Mouse (Mus musculus): ENCODE data around the gene Prss45.
"Not testable (repeated sequence)": the region's sequence is repeated elsewhere in the genome, so short reads cannot be mapped to it uniquely, and the experiment has no call there.

The Prss45 gene

GRCm38 (mm10) chr9:110834411-110834810 is at the start of gene Prss45:
Prss45 (plus strand) TSS chr9:110834588.
- DNase-seq (ENCODE audit: low read depth, low spot score), result no peak

GRCm38 (mm10) chr9:110788169-110788568 is 46.2 kb upstream of the Prss45 start:
- no peak for DNase-seq (ENCODE audit: low read depth, low spot score)

GRCm38 (mm10) chr9:110790462-110790861 is 43.9 kb upstream of the Prss45 start:
- DNase-seq (ENCODE audit: low read depth, low spot score), result no peak

GRCm38 (mm10) chr9:110797013-110797412 is 37.4 kb upstream of the Prss45 start:
- DNase-seq (ENCODE audit: low read depth, low spot score), result no peak

- DNase-seq (ENCODE audit: low read depth, low spot score), result no peak
Observed at GRCm38 (mm10) chr9:110797866-110798265, 36.5 kb upstream of the Prss45 start, which contains the start of gene Prss42. Prss42 (plus strand) TSS chr9:110798166.

GRCm38 (mm10) chr9:110800834-110801479 is 33.4 kb upstream of the Prss45 start:
- no peak for DNase-seq (ENCODE audit: low read depth, low spot score)

- no peak for DNase-seq (ENCODE audit: low read depth, low spot score)
Observed at GRCm38 (mm10) chr9:110803294-110803693, 31.1 kb upstream of the Prss45 start.

GRCm38 (mm10) chr9:110810051-110810450 is 24.3 kb upstream of the Prss45 start:
- DNase-seq (ENCODE audit: low read depth, low spot score), result no peak

GRCm38 (mm10) chr9:110813789-110814188 is 20.6 kb upstream of the Prss45 start, which contains the start of gene Prss44:
Prss44 (plus strand) TSS chr9:110813994.
- no peak for DNase-seq (ENCODE audit: low read depth, low spot score)

- not testable (repeated sequence) for DNase-seq (ENCODE audit: low read depth, low spot score)
Observed at GRCm38 (mm10) chr9:110820546-110820945, 13.8 kb upstream of the Prss45 start.

- no peak for DNase-seq (ENCODE audit: low read depth, low spot score)
Observed at GRCm38 (mm10) chr9:110821436-110821835, 13.0 kb upstream of the Prss45 start.

GRCm38 (mm10) chr9:110825426-110825825 is 9.0 kb upstream of the Prss45 start:
- DNase-seq (ENCODE audit: low read depth, low spot score), result no peak

GRCm38 (mm10) chr9:110825832-110826231 is 8.6 kb upstream of the Prss45 start:
- peak; percentile 61 for DNase-seq (ENCODE audit: low read depth, low spot score)

- no peak for DNase-seq (ENCODE audit: low read depth, low spot score)
Observed at GRCm38 (mm10) chr9:110826390-110826789, 8.0 kb upstream of the Prss45 start, which contains the start of gene Prss43. Prss43 (plus strand) TSS chr9:110826690.

- DNase-seq (ENCODE audit: low read depth, low spot score), result peak; percentile 43
Observed at GRCm38 (mm10) chr9:110833021-110833420, 1.4 kb upstream of the Prss45 start.

- DNase-seq (ENCODE audit: low read depth, low spot score), result no peak
Observed at GRCm38 (mm10) chr9:110834961-110835360, 573 bp downstream of the Prss45 start.

GRCm38 (mm10) chr9:110836112-110836511 is 1.7 kb downstream of the Prss45 start:
- DNase-seq (ENCODE audit: low read depth, low spot score), result no peak

- no peak for DNase-seq (ENCODE audit: low read depth, low spot score)
Observed at GRCm38 (mm10) chr9:110840905-110841304, 6.5 kb downstream of the Prss45 start.

- DNase-seq (ENCODE audit: low read depth, low spot score), result no peak
Observed at GRCm38 (mm10) chr9:110841438-110841837, 7.0 kb downstream of the Prss45 start.

- DNase-seq (ENCODE audit: low read depth, low spot score), result no peak
Observed at GRCm38 (mm10) chr9:110844206-110844605, 9.8 kb downstream of the Prss45 start, which contains the start of gene Prss46. Prss46 (plus strand) TSS chr9:110844506.

- DNase-seq (ENCODE audit: low read depth, low spot score), result no peak
Observed at GRCm38 (mm10) chr9:110849162-110849561, 14.8 kb downstream of the Prss45 start.

- no peak for DNase-seq (ENCODE audit: low read depth, low spot score)
Observed at GRCm38 (mm10) chr9:110855903-110856302, 21.5 kb downstream of the Prss45 start.

GRCm38 (mm10) chr9:110856920-110857319 is 22.5 kb downstream of the Prss45 start:
- DNase-seq (ENCODE audit: low read depth, low spot score), result no peak

All from CD4-positive helper T cell, adult 2 months (primary cell).